Mouse (Mus musculus) thymus, adult 2 months (tissue): ENCODE data around the gene Gm10428. TPM values are rescaled to one million over a fixed set of nuclear protein-coding genes. Genes with fewer than 3 reads are reported as not detected.
"Not testable (repeated sequence)": the region's sequence is repeated elsewhere in the genome, so short reads cannot be mapped to it uniquely, and the experiment has no call there.

Experiments used
- DNase-seq: peaks from one replicate; pipeline ENCODE4 v3.0.0; 2021
- H3K27ac ChIP-seq: fragments of 200-500 bp; 2 replicates; pipeline ENCODE4 v1.5.1; 2012; ENCODE audit warnings: low read length, control low read depth; ENCODE audit not compliant: control insufficient read depth, insufficient read depth
- H3K27me3 ChIP-seq: fragments of 200-500 bp; 2 replicates; pipeline ENCODE4 v1.6.1; 2012; ENCODE audit warnings: mild to moderate bottlenecking, low read length, moderate library complexity, mixed read lengths; ENCODE audit not compliant: control insufficient read depth, insufficient read depth
- H3K36me3 ChIP-seq: fragments of 200-500 bp; 2 replicates; pipeline ENCODE4 v1.6.1; 2012; ENCODE audit warnings: mild to moderate bottlenecking, low read length, moderate library complexity; ENCODE audit not compliant: control insufficient read depth, insufficient read depth
- H3K4me1 ChIP-seq: fragments of 200-500 bp; replicated peaks from 2 replicates; pipeline ENCODE4 v1.6.1; 2012; ENCODE audit warnings: low read length; ENCODE audit not compliant: control insufficient read depth, insufficient read depth
- H3K4me3 ChIP-seq: fragments of 200-500 bp; 2 replicates; pipeline ENCODE4 v1.5.1; 2012; ENCODE audit warnings: mild to moderate bottlenecking, low read length, control low read depth, moderate library complexity; ENCODE audit not compliant: control insufficient read depth, insufficient read depth
- CTCF ChIP-seq: fragments of 200-500 bp; IDR thresholded peaks from 2 replicates; pipeline ENCODE4 v1.5.1; 2012; ENCODE audit warnings: mild to moderate bottlenecking, control low read depth, low read length, moderate library complexity, borderline replicate concordance; ENCODE audit not compliant: control insufficient read depth, poor library complexity, insufficient read depth; ENCODE audit errors: extremely low read depth
- POLR2A ChIP-seq: fragments of 200-500 bp; IDR thresholded peaks from 2 replicates; pipeline ENCODE4 v1.6.1; 2012; ENCODE audit warnings: mild to moderate bottlenecking, low read length, control low read depth, moderate library complexity; ENCODE audit not compliant: control insufficient read depth, poor library complexity, insufficient read depth; ENCODE audit errors: extremely low read depth
- whole genome bisulfite sequencing: fragments of 180-500 bp; shearing (Covaris S2); methylation state at CpG from one replicate; pipeline ENCODE4 v1.1.7; 2018; 5-methylcytosine and 5-hydroxymethylcytosine counted together
- polyA plus RNA-seq: library from polyadenylated mRNA; depleted of rRNA; stranded (reverse); fragments of >200 nt; gene quantifications from 2 replicates; pipeline ENCODE4 v1.2.3, GENCODE M21; 2012

The Gm10428 gene
- polyA plus RNA-seq, 1 experiment = not detected

- Histone ChIP-seq H3K36me3 (no peaks in the 10 kb centered on the region), H3K4me1 (peaks cover 7% of the 10 kb centered on the region), H3K27ac (no peak overlapping the region), H3K4me3 (no peak overlapping the region), H3K27me3 (peaks cover 3% of the 10 kb centered on the region; the same call in 1 of the 2 replicates)
- no peak for DNase-seq
- TF ChIP-seq POLR2A (no peak), CTCF (no peak)
- 91% methylated on average over 4 of the region's 4 CpGs for WGBS
These were observed 4.8 kb upstream of the Gm10428 start for GRCm38 (mm10) chr11:62748062-62748461.

GRCm38 (mm10) chr11:62749445-62749844 is 3.5 kb upstream of the Gm10428 start:
- WGBS = 12% methylated on average over 13 of the region's 13 CpGs
- H3K27me3 ChIP-seq, H3K4me3 ChIP-seq, H3K36me3 ChIP-seq, DNase-seq, H3K27ac ChIP-seq, H3K4me1 ChIP-seq: not testable (repeated sequence)

- H3K27me3 ChIP-seq = peaks cover 3% of the 10 kb centered on the region; the same call in 1 of the 2 replicates
- DNase-seq = no peak
- no peak overlapping the region for H3K27ac ChIP-seq
- no peak for TF ChIP-seq CTCF
- TF ChIP-seq POLR2A = no peak
- no peaks in the 10 kb centered on the region for H3K36me3 ChIP-seq
- no peak overlapping the region for H3K4me3 ChIP-seq
- peaks cover 3% of the 10 kb centered on the region; the same call in 1 of the 2 replicates for H3K4me1 ChIP-seq
- 11% methylated on average over 11 of the region's 11 CpGs for WGBS
These were observed 709 bp upstream of the Gm10428 start for GRCm38 (mm10) chr11:62752191-62752590.

DNA sequence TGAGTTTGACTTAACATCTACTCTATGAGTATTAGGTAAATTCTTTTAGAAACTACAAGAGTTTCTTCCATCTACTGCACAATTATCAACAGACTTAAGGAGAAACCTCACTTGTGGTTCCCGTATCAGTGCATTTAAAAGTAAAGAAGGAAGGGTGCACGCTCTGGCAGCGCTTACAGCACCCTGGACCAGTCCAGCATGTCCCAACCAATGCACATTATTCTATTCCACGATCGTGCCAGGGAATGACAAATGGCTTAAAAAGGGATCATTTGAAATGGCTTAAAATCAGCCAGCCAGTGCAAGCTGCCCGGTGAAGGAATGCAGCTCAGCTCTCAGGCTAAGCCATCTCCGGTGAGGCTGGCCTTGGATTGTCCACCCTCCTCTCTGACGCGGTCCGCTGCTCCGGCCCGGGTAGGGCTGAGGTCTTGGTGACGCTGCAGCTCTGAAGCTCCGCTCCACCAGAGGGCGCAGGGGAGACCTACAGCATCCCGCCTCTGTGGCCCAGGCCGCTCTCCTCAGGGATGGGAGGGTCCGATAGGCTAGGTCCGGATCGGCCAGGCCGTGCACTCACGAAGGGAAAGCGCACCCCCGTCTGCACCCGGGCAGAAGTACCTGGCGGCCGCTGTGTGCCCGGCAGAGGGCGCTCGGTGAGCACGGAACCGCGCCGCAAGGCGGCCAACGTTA is 3.7 kb downstream of the Gm10428 start:
- WGBS = 9% methylated on average over 36 of the region's 36 CpGs
- peak; percentile 89 for DNase-seq
- H3K4me3 ChIP-seq = no peak overlapping the region
- no peak overlapping the region for H3K27ac ChIP-seq
- H3K36me3 ChIP-seq = no peaks in the 10 kb centered on the region
- H3K4me1 ChIP-seq = peaks cover 9% of the 10 kb centered on the region
- peaks cover 3% of the 10 kb centered on the region; the same call in 1 of the 2 replicates for H3K27me3 ChIP-seq
- peak; percentile 98 for TF ChIP-seq CTCF
- TF ChIP-seq POLR2A = no peak

DNA sequence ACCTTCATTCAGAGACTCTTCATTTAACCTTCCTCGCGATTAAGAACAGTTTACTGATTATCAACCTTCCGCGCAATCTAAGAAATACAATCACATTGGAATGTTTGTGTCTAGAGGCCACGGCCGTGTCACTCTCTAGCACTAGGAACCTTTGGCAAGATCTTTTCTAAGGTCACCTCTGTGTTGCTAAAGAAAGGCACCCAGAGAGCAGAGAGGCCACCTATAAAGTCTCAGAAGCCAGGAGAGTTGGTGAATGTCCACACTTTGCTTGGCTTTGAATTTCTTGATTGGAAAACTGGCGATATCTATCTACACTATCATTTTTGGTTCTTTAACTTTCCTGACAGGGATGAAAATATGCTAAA is 4.2 kb downstream of the Gm10428 start:
- no peak for DNase-seq
- TF ChIP-seq CTCF = no peak
- TF ChIP-seq POLR2A = no peak
- WGBS = 6% methylated on average over 7 of the region's 7 CpGs
- no peak overlapping the region for H3K27ac ChIP-seq
- H3K4me1 ChIP-seq = peaks cover 13% of the 10 kb centered on the region
- peaks cover 3% of the 10 kb centered on the region; the same call in 1 of the 2 replicates for H3K27me3 ChIP-seq
- H3K36me3 ChIP-seq = no peaks in the 10 kb centered on the region
- H3K4me3 ChIP-seq = no peak overlapping the region

GRCm38 (mm10) chr11:62757906-62758305 is 5.0 kb downstream of the Gm10428 start:
- H3K36me3 ChIP-seq = no peaks in the 10 kb centered on the region
- 96% methylated on average over 6 of the region's 6 CpGs for WGBS
- H3K4me3 ChIP-seq = no peak overlapping the region
- no peaks in the 10 kb centered on the region; the same call in 1 of the 2 replicates for H3K27me3 ChIP-seq
- peaks cover 11% of the 10 kb centered on the region for H3K4me1 ChIP-seq
- DNase-seq = no peak
- H3K27ac ChIP-seq = no peak overlapping the region
- TF ChIP-seq POLR2A = no peak
- no peak for TF ChIP-seq CTCF

DNA sequence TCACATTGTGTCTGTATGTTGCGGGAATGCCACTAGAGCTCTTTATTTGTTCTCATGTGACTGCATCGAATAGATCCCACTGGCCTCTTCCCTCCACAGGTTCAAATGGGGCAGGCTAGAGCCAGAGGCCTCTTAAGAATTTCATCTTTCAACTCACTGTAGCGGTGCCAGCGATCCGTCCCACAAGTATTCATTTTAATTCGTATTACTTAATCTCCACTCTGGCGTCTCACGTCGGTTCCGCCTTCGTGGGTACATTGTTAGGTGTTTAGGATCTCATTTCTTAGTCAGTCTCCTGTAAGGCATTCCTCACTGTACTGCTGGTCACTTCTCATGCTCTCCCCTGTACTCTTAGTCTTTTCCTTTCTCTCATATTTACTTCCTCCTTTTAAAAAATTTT is 5.6 kb downstream of the Gm10428 start:
- no peak for DNase-seq
- no peak overlapping the region for H3K27ac ChIP-seq
- H3K36me3 ChIP-seq = no peaks in the 10 kb centered on the region
- H3K4me1 ChIP-seq = peaks cover 14% of the 10 kb centered on the region
- TF ChIP-seq POLR2A (no peak), CTCF (no peak)
- H3K4me3 ChIP-seq = no peak overlapping the region
- WGBS = 97% methylated on average over 11 of the region's 11 CpGs
- no peaks in the 10 kb centered on the region for H3K27me3 ChIP-seq
